1 mouse cellular context compared by ENCODE assay signal in genomic region chr7:19239423-19239822, GRCm38 (mm10).
TF ChIP-seq lines count a peak whose summit lies in the region.

No protein-coding gene starts in this region.

TF ChIP-seq in CH12.LX, 34 proteins besides CTCF, POLR2A, EP300 and RAD21:
- TF ChIP-seq PAX5 (IDR thresholded peaks at IDR 0.05; ENCODE audit: low read length) (no peak), ZC3H11A (IDR thresholded peaks at IDR 0.05; ENCODE audit: low read depth, low read length) (peak; percentile 76), SIN3A (IDR thresholded peaks at IDR 0.05; ENCODE audit: low read length) (no peak), MYC (IDR thresholded peaks at IDR 0.05; ENCODE audit: low read depth, low read length) (0 out of 2 replicates have a peak, but pooled peaks have one; percentile 41), NRF1 (IDR thresholded peaks at IDR 0.05; ENCODE audit: low read depth, low read length) (0 out of 2 replicates have a peak, but pooled peaks have one; percentile 15), JUND (conservative IDR thresholded peaks at IDR 0.05; ENCODE audit: low read depth, low read length) (0 out of 2 replicates have a peak, but pooled peaks have one; percentile 10), ZKSCAN1 (IDR thresholded peaks at IDR 0.05; ENCODE audit: borderline replicate concordance, low read depth, low read length) (no peak), MAX (IDR thresholded peaks at IDR 0.05; ENCODE audit: low read length) (0 out of 2 replicates have a peak, but pooled peaks have one; percentile 12), SMC3 (IDR thresholded peaks at IDR 0.05; ENCODE audit: low read depth, low read length) (peak; percentile 99), USF2 (conservative IDR thresholded peaks at IDR 0.05; ENCODE audit: low read depth, low read length) (no peak)
